Mouse (Mus musculus) midbrain, embryonic 16.5 days (tissue): ENCODE results near the gene Vnn3. TPM values are rescaled to one million over a fixed set of nuclear protein-coding genes. Genes with fewer than 3 reads are reported as not detected.

Experiments
- ATAC-seq: fragments of 200-750 bp; cut with Nextera tagmentation; 2 replicates; pipeline ENCODE4 v1.8.0; 2017; ENCODE audit warnings: moderate TSS enrichment
- H3K27ac ChIP-seq: fragments of 300-500 bp; sonication (generic); 2 replicates; pipeline ENCODE4 v1.5.1; 2014; ENCODE audit warnings: mild to moderate bottlenecking, low read length, mixed read lengths
- H3K27me3 ChIP-seq: fragments of 300-500 bp; sonication (generic); 2 replicates; pipeline ENCODE4 v1.6.1; 2014; ENCODE audit warnings: low read depth, low read length, mixed read lengths; ENCODE audit not compliant: control insufficient read depth, insufficient read depth
- H3K36me3 ChIP-seq: fragments of 300-500 bp; sonication (generic); 2 replicates; pipeline ENCODE4 v1.6.1; 2014; ENCODE audit warnings: mild to moderate bottlenecking, low read length, moderate library complexity, mixed read lengths; ENCODE audit not compliant: control insufficient read depth, insufficient read depth
- H3K4me1 ChIP-seq: fragments of 300-500 bp; sonication (generic); 2 replicates; pipeline ENCODE4 v1.6.1; 2014; ENCODE audit warnings: mild to moderate bottlenecking, low read length, mixed read lengths; ENCODE audit not compliant: control insufficient read depth, insufficient read depth
- H3K4me2 ChIP-seq: fragments of 300-500 bp; sonication (generic); 2 replicates; pipeline ENCODE4 v1.6.1; 2014; ENCODE audit warnings: mild to moderate bottlenecking, low read length, mixed read lengths
- H3K4me3 ChIP-seq: fragments of 300-500 bp; sonication (generic); 2 replicates; pipeline ENCODE4 v1.5.1; 2014; ENCODE audit warnings: low read depth, mild to moderate bottlenecking, low read length, moderate library complexity, mixed read lengths
- H3K9ac ChIP-seq: fragments of 300-500 bp; sonication (generic); 2 replicates; pipeline ENCODE4 v1.6.1; 2014; ENCODE audit warnings: low read depth, low read length, mixed read lengths
- H3K9me3 ChIP-seq: fragments of 300-500 bp; sonication (generic); replicated peaks from 2 replicates; pipeline ENCODE4 v1.6.1; 2014; ENCODE audit warnings: mild to moderate bottlenecking, low read length, mixed read lengths; ENCODE audit not compliant: control insufficient read depth, poor library complexity, severe bottlenecking
- WGBS: fragments of 180-500 bp; shearing (Covaris S2); extraction: QIAGEN DNeasy Blood & Tissue Kit; methylation state at CpG from one replicate; pipeline ENCODE4 v1.1.7; 2014; 5-methylcytosine and 5-hydroxymethylcytosine counted together
- polyA plus RNA-seq: library from polyadenylated mRNA; unstranded; fragments of >200 nt; fragmentation: Nextera tagmentation; extraction: Ambion mirVana; gene quantifications from 2 replicates; pipeline ENCODE4 v1.2.1, GENCODE M21; 2015

Gene Vnn3
- 0.22 TPM in 1 of 2 replicates, not detected in the other for polyA plus RNA-seq

DNA sequence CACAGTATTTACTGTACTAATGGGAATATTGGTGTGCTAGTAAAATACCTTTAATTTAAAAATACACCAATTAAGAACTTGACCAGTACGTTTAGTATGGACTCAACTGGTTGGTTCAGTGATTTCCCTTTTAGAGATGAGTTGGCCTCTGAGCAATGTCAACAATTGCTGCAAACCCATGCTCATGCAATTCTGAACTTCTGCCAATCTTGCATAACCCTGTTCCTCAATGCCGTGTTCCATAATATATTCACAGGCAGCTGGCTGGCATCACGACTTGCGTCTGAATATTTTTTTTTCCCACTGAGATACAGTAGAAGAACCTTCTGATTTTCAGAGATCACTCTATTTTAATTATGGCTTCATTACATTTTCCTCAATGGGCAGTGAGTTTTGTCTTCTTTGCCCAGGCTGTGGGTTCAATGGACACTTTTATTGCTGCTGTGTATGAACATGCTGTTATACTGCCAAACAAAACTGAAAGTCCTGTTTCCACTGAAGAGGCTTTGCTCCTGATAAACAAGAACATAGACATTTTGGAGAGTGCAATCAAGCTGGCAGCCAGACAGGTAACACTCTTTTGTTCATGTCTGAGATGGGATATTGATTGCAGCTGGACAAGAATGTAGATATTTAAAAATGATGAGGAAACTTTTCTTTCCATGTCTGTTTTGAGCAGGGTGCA lies at the start of gene Vnn3:
Vnn3 (plus strand) TSS at position 235 of the 685 bp plus-strand sequence.
- H3K27me3 ChIP-seq, result no peaks in the 10 kb centered on the region
- H3K36me3 ChIP-seq, result no peaks in the 10 kb centered on the region
- H3K4me2 ChIP-seq, result no peak within 1 kb of the TSS
- no peak within 1 kb of the TSS for H3K9ac ChIP-seq
- no peaks in the 10 kb centered on the region for H3K4me1 ChIP-seq
- H3K27ac ChIP-seq, result no peak within 1 kb of the TSS
- ATAC-seq, result no peak
- 89% methylated on average over 4 of the region's 4 CpGs for WGBS
- H3K9me3 ChIP-seq, result no peaks in the 10 kb centered on the region
- no peak within 1 kb of the TSS for H3K4me3 ChIP-seq

DNA sequence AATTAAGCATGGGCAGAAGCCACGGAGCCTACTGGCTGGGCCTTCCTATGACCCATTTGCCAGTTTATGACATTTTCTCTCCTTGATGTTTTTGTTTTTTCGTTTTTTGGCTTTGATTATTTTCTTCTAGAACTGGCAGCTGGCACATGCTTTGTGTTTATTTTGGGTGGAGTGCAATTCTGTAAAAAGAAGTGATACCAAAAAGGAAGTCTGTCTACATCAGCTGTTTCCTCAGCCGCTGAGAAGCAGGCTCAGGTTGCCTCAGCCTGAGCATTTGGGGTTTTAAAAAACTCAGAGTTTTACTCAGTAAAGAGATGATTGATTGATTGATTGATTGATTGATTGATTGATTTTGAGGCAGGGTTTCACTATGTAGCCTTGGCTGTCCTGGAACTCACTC lies 48.4 kb upstream of the Vnn3 start:
- peaks cover 7% of the 10 kb centered on the region for H3K4me1 ChIP-seq
- 84% methylated on average over 3 of the region's 3 CpGs for WGBS
- no peak for ATAC-seq
- no peak overlapping the region for H3K4me2 ChIP-seq
- no peaks in the 10 kb centered on the region for H3K9me3 ChIP-seq
- no peak overlapping the region for H3K27ac ChIP-seq
- H3K27me3 ChIP-seq, result no peaks in the 10 kb centered on the region
- H3K36me3 ChIP-seq, result peaks cover 13% of the 10 kb centered on the region
- H3K9ac ChIP-seq, result no peak overlapping the region
- H3K4me3 ChIP-seq, result no peak overlapping the region

DNA sequence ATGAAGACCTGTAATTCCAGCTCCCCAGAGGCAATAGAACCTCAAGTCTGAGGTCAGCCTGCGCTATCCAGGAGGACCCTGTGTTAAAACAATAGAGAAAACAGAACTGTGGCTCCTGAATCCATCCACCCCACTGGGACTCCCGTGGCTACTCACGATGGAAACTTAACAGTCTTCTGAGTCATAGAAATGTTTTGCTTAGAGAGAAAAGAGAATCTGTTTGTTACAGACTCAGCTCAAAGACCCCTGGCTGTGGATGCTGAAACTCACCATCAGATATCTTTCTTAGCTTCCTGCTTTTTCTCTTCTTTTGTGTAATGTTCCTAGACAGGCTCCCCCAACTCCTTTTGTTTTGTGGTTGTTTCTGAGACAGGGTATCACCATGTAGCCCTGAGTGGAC lies 46.6 kb upstream of the Vnn3 start:
- Histone ChIP-seq H3K27me3 (no peaks in the 10 kb centered on the region), H3K9me3 (no peaks in the 10 kb centered on the region), H3K9ac (no peak overlapping the region), H3K4me2 (no peak overlapping the region), H3K4me3 (no peak overlapping the region), H3K4me1 (no peaks in the 10 kb centered on the region), H3K27ac (no peak overlapping the region), H3K36me3 (peaks cover 13% of the 10 kb centered on the region)
- 61% methylated on average over 3 of the region's 3 CpGs for WGBS
- ATAC-seq, result no peak

DNA sequence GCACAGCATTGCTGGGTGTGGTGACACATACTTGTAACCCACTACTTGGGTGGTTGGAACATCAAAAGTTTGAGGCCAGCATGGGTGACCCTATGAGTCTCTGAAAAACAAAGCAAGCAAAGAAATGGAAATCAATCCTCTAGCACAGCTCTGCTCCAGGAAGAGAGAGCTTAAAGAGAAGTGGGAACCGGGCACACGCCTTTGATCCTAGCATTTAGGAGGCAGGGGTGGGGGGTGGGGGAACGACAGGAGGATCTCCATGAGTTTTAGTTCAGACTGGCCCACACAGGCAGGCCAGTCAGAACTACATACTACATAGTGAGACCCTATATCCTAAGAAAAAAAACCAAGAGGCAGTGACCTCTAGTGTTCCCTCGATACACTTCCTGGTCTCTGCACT lies 45.1 kb upstream of the Vnn3 start:
- 22% methylated on average over 4 of the region's 4 CpGs for WGBS
- Histone ChIP-seq H3K4me3 (no peak overlapping the region), H3K36me3 (peaks cover 13% of the 10 kb centered on the region), H3K4me2 (no peak overlapping the region), H3K4me1 (no peaks in the 10 kb centered on the region), H3K9ac (no peak overlapping the region), H3K9me3 (no peaks in the 10 kb centered on the region), H3K27ac (no peak overlapping the region), H3K27me3 (no peaks in the 10 kb centered on the region)
- no peak for ATAC-seq

DNA sequence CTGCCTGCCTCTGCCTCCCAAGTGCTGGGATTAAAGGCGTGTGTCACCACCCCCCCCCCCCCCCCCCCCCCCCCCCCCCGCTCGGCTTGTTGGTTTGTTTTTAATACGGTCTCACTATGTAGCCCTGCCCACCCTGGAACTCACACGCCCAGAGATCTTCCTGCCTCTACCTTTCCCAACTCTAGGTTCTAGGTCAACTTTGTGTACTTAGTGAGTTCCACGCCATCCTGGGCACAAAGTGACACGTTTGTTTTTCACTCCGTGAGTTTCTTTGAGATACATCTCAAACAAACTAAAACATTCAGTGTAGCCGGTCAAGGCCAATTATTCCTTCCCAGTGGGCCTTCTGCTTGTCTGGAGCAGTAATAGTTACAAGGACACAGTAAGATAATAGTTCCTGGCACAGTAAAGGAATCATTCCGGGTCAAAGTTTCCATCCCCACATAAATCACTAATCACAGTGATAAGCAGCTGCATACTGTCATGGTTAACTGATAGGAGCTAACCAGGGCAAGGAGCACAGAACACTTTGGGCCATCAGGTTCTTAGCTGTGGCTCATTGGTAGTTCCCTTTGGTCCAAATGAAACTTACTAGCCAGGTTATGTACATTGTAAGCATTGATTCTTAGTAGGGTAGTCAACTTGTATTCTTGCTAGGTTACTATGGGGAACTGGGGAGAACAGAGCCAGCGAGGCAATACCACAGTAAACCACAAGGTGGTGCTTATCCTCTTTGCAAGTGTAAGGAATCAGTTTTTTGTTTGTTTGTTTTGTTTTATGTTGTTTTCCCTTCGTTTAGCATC lies 39.4 kb upstream of the Vnn3 start:
- no peaks in the 10 kb centered on the region for H3K27me3 ChIP-seq
- no peaks in the 10 kb centered on the region for H3K9me3 ChIP-seq
- ATAC-seq, result 0 out of 2 replicates have a peak, but pooled peaks have one; percentile 49
- no peak overlapping the region for H3K9ac ChIP-seq
- WGBS, result 78% methylated on average over 9 of the region's 12 CpGs
- H3K4me3 ChIP-seq, result no peak overlapping the region
- no peaks in the 10 kb centered on the region for H3K4me1 ChIP-seq
- no peak overlapping the region for H3K4me2 ChIP-seq
- no peaks in the 10 kb centered on the region; the same call in 1 of the 2 replicates for H3K36me3 ChIP-seq
- no peak overlapping the region for H3K27ac ChIP-seq

DNA sequence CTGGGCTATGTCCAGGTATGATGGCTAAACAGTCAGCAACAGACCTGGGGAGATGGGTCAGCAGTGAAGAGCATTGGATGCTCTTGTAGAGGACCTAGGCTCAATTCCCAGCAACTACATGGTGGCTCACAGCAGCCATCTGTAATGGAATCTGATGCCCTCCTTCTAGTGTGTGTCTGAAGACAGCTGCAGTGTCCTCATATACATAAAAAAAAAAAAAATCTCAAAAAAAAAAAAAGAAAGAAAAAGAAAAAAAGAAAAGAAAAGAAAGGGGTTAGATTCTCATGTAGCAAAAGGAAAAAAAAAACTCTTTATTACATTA lies 38.9 kb upstream of the Vnn3 start:
- Histone ChIP-seq H3K4me3 (no peak overlapping the region), H3K9ac (no peak overlapping the region), H3K4me2 (no peak overlapping the region), H3K27ac (no peak overlapping the region), H3K4me1 (no peaks in the 10 kb centered on the region), H3K27me3 (no peaks in the 10 kb centered on the region), H3K9me3 (no peaks in the 10 kb centered on the region), H3K36me3 (no peaks in the 10 kb centered on the region; the same call in 1 of the 2 replicates)
- 0 out of 2 replicates have a peak, but pooled peaks have one; percentile 33 for ATAC-seq

DNA sequence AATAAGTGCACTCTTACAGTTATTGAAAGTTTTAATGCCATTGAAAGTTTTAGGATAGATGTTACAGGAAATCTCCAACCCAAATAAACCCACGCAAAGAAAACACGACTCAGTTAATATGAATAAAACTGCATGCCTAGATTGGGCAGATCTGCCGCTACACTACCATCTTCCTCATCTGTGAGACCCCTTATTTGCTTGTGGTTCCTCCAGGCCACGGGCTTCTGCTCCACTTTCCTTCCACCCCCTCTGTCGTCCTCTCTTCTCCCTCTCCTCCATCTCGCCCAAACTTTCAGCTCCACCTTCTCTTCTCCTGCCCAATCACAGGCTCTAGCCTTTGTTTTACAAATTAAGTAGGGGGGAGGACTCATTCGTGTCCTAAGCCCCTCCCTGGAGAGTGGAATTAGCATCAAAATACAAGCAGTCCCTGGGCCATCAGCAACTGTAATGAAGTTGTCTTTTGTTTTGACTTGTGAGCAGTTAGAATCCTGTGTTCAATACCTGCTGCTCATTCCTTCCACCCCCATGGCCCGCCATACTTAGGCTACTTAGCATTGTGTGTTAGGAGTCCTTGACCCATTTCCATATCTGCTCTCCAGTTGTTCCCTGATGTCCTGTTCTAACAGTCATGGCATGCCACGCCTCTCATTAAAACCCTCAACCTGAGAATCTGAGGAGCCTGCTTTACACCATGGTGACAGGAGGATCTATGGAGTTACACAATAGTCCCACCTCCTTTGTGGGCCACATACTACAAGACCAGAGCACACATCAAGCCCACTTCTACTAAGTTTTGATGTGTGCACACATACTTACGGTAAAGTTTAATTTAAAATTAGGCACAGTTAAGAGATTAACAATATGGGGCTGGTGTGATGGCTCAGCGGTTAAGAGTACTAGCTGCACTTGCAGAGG lies 38.2 kb upstream of the Vnn3 start:
- Histone ChIP-seq H3K27ac (no peak overlapping the region), H3K4me2 (no peak overlapping the region), H3K9ac (no peak overlapping the region), H3K27me3 (no peaks in the 10 kb centered on the region), H3K9me3 (no peaks in the 10 kb centered on the region), H3K4me3 (no peak overlapping the region), H3K36me3 (no peaks in the 10 kb centered on the region; the same call in 1 of the 2 replicates), H3K4me1 (no peaks in the 10 kb centered on the region)
- ATAC-seq, result no peak; the same call in 1 of the 2 replicates
- WGBS, result 38% methylated on average over 11 of the region's 11 CpGs

DNA sequence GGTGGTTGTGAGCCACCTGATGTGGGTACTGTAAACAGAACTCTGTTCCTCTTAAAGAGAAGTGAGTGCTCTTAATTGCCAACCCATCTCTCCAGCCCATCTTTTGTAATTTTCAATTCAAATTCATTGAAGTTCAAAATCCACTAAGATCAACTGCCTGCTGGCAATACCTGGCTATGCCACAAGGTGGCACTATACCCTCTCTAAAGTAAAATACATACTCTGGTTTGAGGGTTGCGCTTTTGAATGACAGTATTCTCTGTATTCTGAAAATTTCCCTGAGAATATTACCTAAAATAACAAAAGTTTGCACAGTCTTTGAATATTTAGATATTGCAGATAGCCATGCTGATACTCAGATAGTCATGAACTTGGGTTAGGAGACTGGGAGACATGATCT lies 36.1 kb upstream of the Vnn3 start:
- Histone ChIP-seq H3K9ac (no peak overlapping the region), H3K4me1 (no peaks in the 10 kb centered on the region), H3K27me3 (no peaks in the 10 kb centered on the region), H3K4me3 (no peak overlapping the region), H3K27ac (no peak overlapping the region), H3K36me3 (peaks cover 2% of the 10 kb centered on the region; the same call in 1 of the 2 replicates), H3K4me2 (no peak overlapping the region), H3K9me3 (no peaks in the 10 kb centered on the region)
- WGBS, result 56% methylated on average over 1 of the region's 1 CpGs
- peak; percentile 44; the same call in 1 of the 2 replicates for ATAC-seq
